Mouse (Mus musculus): Measurements from ENCODE around the gene Fut8.
"Not testable (repeated sequence)": the region's sequence is repeated elsewhere in the genome, so short reads cannot be mapped to it uniquely, and the experiment has no call there.

Gene Fut8

GRCm38 (mm10) chr12:77288507-77288906 lies 50.6 kb downstream of the Fut8 start:
- CTCF ChIA-PET, result no interaction called here
- POLR2A ChIA-PET, result no interaction called here

DNA sequence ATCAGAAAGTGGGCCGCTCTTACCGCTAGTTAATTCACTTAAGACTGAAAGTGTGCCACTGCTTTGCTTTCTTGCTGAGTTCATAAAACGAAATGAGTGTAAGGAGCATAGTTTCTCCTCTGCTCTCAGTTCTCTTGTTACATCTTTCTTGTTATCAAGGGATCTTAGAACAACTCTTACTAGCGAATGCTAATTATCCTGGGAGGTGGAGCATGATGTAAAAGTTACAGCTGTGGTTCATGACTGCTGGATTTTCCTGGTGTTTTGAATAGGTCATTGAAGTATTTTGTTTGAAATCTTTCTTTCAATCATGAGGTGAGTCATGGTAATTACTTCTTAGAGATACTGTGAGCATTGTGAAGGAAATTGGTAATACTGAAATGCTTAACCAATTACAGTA lies 53.1 kb downstream of the Fut8 start:
- ChIA-PET POLR2A (no interaction called here), CTCF (no interaction called here)

DNA sequence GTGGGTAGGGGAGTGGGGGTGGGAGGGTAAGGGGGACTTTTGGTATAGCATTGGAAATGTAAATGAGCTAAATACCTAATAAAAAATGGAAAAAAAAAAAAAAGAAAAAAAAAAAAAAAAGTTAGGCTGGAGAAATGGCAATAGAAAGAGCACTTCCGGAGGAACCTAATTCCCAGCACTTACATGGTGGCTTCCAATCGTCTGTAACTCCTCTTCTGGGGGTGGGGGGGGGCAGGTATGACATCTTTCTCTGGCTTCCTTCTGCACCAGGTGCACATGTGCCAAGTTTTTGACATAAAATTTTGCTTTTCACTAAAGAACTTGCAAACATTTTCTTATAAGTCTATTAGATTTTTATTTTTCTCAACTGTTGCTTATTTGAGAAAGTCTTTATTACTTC lies 53.9 kb downstream of the Fut8 start:
- POLR2A ChIA-PET, result not testable (repeated sequence)
- CTCF ChIA-PET, result interaction anchor here in 1 of 4 experiments (0.6 kb wide), 1 partner anchor 239 kb away, joined by 3 read pairs; no protein-coding TSS in a partner anchor

DNA sequence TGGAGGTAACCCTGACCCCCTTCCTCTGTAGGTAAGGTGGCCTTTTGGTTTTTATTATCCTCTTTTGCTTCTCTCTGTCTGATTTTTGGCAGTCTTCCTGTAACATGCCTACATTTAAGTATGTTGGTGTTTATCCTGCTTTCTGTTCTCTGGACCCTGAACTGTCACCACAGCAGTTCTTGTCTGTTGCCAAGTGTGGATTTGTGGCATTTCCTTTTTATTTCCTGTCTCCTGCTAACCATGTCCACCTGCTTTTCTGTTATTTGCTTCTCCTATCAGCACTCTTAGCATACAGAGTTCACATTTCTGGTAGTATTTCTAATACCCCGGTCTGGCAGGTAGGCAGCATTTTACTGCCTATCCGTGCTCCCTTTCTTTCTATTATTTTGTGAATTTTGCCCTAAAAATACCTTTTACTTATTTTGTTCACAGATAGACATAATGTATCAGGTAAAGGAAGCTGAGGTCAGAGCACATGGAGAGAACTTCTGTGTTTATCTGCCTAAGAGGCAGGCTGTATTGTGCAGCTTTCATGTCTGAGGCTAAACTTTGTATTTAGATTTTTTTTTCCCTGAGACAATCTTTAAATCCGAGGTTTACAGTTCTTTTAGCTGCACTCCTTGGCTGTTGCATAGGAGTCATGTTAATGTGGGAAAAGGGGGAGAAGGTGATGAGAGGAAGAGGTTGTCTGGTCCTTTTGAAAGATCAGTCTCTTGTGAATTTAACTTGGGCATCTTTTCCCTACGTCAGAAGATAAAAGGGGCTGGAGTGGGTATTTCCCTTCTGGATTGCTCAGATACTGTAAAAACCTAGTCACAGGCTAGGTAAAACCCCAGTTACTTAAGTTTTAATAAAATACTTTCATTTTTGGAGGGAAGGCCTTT lies 54.7 kb downstream of the Fut8 start:
- CTCF ChIA-PET, result no interaction called here
- POLR2A ChIA-PET, result no interaction called here

- POLR2A ChIA-PET, result interaction anchor here in 1 of 4 experiments (1.3 kb wide), 1 partner anchor 22 kb away, joined by 3 read pairs; no protein-coding TSS in a partner anchor
These were observed 58.2 kb downstream of the Fut8 start for GRCm38 (mm10) chr12:77296119-77296518.

DNA sequence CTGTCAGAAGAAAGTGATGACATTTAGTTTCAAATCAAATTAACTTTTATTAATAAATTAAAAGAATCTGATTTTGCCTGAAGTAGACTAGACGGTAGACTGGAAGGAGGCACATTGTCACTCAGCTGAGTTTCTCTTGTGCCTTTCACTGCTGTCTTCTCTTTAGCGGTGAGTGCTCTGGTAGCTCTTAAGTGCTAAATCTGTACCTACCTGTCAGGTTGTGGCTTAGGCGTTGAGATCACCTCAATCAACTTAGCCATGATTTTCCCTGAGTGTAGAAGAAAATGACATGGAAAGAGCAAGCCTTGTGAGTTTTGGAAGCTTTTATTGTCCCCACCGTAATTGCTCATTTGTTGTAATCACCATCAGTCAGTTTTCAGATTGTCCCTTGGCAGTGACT lies 59.2 kb downstream of the Fut8 start:
- POLR2A ChIA-PET, result no interaction called here

More at GRCm38 (mm10) chr12:77296119-77296518, 58.2 kb downstream of the Fut8 start:
- CTCF ChIA-PET, result interaction anchor here in 1 of 4 experiments (1.7 kb wide), 1 partner anchor 243 kb away, joined by 3 read pairs; no protein-coding TSS in a partner anchor

GRCm38 (mm10) chr12:77297858-77298257 lies 59.9 kb downstream of the Fut8 start:
- POLR2A ChIA-PET, result no interaction called here
- CTCF ChIA-PET, result interaction anchor here in 1 of 4 experiments (1.7 kb wide), 1 partner anchor 245 kb away, joined by 3 read pairs; no protein-coding TSS in a partner anchor

More for the DNA sequence above, 59.2 kb downstream of the Fut8 start:
- CTCF ChIA-PET, result interaction anchor here in 1 of 4 experiments (1.7 kb wide), 1 partner anchor 244 kb away, joined by 3 read pairs; no protein-coding TSS in a partner anchor

DNA sequence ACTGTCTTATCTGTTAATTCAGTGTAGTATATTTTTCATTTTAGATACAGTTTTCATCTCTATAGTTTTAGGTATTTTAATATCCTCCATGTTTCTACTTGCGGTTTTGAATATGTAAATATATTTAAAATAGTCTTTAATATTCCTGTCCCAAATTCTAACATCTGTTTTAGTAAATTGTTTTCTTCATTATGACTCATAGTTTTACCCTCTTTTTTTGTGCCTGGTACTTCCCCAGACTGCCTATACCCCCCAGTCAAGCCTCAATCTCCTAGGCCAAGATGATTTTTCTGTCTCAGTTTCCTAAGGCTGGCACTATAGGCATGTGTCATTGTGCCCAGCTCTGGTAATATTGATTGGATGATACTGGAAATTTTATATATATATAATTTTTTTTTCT lies 64.1 kb downstream of the Fut8 start:
- ChIA-PET CTCF (no interaction called here), POLR2A (no interaction called here)

DNA sequence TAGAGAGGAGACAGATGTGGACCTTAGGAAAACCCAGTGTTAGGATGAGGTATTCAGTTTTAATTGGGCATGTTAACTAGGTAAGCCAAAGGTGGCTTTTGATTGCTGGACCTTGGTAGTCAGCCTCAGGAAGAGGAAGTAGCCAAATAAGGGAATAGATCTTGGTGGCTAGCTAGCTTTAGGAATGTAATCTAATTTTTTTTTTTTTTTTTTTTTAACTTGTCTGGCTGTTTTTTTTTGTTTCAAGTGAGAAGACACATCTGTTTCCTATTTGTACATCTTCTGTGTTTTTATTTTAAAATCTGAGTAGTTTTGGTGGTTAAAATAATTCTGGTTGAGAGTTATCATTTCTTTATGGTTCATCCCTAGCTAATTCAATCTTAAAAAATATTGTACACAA lies 65.4 kb downstream of the Fut8 start:
- POLR2A ChIA-PET, result no interaction called here
- CTCF ChIA-PET, result interaction anchor here in 1 of 4 experiments (0.6 kb wide), 1 partner anchor 90 kb away, joined by 3 read pairs; no protein-coding TSS in a partner anchor

GRCm38 (mm10) chr12:77305502-77305901 lies 67.6 kb downstream of the Fut8 start:
- ChIA-PET POLR2A (interaction anchor here in 3 of 4 experiments (0.6 to 1.5 kb wide), 3 partner anchors 8 to 645 kb away, joined by 3 to 5 read pairs (median 3); partner anchors contain the start of gene Fut8 (in 1 of the 3)), CTCF (interaction anchor here in 1 of 4 experiments (0.6 kb wide), 1 partner anchor 553 kb away, joined by 4 read pairs; no protein-coding TSS in a partner anchor)

DNA sequence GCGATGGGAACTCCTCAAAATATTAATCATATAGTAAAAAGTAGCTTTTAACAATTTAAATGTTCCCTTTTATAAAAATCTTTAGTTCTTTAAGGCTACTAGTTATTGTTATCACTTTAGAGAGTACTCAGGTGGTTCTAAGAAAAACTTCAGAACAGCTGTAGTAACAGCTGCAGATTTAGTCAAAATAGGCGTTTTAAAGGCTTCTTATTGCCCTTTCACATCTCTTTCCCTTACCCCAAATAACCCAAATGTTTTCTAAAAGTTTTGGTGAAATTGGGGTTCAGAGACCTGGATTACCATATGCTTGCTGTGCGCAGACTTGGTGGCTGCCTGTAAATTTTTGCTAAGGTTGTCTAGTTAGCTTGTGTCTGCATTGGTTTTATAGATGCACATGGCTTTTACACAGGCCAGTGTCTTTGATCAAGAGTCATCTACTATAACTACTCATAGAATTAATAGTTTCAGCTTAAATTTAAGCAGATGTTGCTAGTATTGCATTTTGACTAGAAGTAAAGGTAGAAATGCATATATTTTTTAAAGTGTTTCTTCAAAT lies 68.9 kb downstream of the Fut8 start:
- POLR2A ChIA-PET, result interaction anchor here in 1 of 4 experiments (0.6 kb wide), 1 partner anchor 8 kb away, joined by 3 read pairs; no protein-coding TSS in a partner anchor
- CTCF ChIA-PET, result no interaction called here

DNA sequence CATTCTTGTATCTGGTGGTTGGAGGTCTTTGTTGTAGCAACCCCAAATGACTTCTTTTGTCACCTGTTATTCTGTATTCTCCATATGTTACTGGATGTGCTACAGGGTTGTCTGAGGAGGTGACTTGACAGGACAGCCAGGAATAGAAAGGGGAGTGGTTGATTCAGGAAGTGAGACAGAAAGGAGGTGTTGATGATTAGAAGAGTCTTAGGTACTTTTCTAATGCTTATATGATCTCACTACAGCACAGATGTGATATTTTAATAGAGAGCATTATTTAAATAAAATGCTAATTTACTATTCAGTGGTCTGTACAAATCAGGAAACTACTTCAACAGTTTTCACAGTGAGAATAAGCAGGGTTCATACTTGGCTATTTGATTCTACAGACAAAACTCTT lies 71.6 kb downstream of the Fut8 start:
- ChIA-PET CTCF (interaction anchor here in 1 of 4 experiments (0.7 kb wide), 1 partner anchor 1984 kb away, joined by 3 read pairs; no protein-coding TSS in a partner anchor), POLR2A (no interaction called here)

GRCm38 (mm10) chr12:77313502-77313901 lies 75.6 kb downstream of the Fut8 start:
- ChIA-PET POLR2A (interaction anchor here in 1 of 4 experiments (1.1 kb wide), 1 partner anchor 8 kb away, joined by 3 read pairs; no protein-coding TSS in a partner anchor), CTCF (no interaction called here)

DNA sequence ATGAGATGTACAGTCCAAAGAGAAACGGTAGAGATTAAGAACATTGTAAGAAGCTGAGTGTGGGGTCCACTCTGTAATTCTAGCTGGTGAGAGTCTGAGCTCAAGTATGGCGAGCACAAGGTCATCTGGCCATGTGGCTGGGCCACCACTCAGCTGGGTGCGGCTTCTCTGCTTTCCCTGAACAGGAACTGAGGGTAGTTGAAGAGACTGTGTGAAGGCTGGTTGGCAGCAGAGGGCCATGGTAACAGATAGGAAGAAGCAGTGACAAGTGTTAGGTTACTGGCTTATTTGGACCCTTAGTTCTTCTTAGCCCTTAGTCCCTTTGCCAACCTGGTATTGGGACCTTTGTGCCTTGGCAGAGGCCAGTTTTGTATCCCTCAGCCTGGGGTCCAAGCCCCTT lies 86.2 kb downstream of the Fut8 start:
- POLR2A ChIA-PET, result no interaction called here
- CTCF ChIA-PET, result interaction anchor here in 1 of 4 experiments (0.7 kb wide), 1 partner anchor 344 kb away, joined by 10 read pairs; no protein-coding TSS in a partner anchor

DNA sequence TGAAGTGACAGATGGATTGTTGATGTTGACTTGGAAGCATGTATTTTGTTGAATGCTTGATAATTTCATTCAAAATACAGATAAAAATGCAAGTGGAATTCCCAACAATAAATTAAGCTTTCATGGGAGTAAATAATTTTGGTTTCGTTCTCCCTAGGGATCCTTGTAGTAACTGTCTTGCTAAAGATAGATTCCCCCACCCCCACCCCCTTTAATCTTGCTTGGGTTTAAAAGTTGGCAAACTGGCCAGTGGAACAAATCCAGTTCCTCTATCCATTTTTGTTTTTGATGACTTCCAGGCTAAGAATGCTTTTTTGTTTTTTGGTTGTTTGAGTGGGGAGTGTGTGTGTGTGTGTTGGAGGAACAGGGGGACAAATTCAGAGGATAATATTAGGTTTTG lies 108.6 kb downstream of the Fut8 start:
- ChIA-PET POLR2A (no interaction called here), CTCF (interaction anchor here in 1 of 4 experiments (1.1 kb wide), 1 partner anchor 294 kb away, joined by 3 read pairs; no protein-coding TSS in a partner anchor)

DNA sequence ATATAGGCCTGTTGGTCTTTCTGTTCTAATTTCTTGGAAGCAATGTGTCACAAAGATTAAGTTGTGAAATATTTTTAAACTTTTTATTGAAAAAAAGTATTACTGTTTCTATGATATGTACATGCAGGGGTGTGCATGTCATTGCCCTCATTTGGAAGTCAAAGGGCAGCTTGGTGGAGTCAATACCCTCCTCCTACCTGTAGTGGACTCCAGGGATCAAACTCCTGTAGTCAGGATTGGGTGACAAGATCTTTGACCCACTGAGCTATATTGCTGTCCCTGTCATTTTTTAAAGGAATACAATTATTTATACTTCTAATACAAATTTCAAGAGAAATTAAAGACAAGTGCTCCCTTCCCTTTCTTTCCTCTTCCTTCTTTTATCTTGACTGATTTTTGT lies 111.6 kb downstream of the Fut8 start:
- ChIA-PET CTCF (no interaction called here), POLR2A (interaction anchor here in 1 of 4 experiments (0.6 kb wide), 1 partner anchor 173 kb away, joined by 3 read pairs; no protein-coding TSS in a partner anchor)

GRCm38 (mm10) chr12:77415720-77416119 lies 177.8 kb downstream of the Fut8 start:
- CTCF ChIA-PET, result no interaction called here
- POLR2A ChIA-PET, result no interaction called here

DNA sequence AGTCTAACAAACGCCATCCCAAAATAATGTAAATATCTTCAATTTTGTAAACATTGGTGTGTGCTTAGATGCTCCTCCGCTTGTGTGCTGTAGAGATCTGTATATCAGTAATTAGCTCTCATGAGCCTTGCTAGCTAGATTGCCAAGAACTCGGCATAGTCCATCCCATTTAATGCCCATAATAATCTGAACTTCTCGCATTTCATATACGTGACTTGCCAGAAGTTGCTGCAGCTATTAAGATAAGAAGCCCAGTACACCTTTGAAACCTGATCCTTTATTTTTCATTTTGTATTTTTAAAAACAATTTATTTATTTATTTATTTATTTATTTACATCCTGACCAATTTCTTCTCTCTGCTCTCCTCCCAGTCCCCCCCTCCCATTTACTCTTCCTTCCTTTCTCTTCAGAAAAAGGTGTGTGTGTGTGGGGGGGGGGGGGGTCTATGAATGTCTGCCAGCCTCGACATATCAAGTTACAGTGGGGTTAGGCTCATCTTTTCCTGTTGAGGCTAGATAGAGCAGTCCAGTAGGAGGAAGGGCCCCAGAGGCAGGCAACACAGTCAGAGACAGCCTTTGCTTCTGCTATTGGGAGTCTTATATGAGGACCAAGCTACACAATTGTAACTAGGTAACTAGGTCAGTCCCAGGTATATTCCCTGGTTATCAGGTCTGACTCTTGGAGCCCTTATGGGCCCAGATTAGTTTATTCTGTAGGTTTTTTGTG lies 183.9 kb downstream of the Fut8 start:
- CTCF ChIA-PET, result no interaction called here
- POLR2A ChIA-PET, result interaction anchor here in 1 of 4 experiments (0.8 kb wide), 1 partner anchor 10 kb away, joined by 3 read pairs; no protein-coding TSS in a partner anchor

DNA sequence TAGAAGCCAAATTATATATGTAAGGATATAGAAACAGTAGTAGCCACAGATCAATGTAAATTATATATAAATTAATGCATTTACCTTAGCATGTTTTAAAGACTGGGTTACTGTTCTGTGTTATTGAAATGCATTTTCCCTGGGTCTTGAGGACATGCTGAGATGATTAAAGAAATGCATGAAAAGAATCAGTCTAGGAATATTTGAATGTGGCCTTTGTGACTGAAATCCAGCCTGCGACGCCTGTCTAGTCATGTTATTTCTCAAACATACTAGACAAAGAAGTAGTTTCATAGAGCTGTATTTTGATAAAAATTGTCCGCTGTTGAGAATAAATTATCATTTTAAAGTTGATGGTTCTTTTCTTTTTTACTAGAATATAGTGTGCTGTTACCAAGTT lies 188.2 kb downstream of the Fut8 start:
- ChIA-PET POLR2A (no interaction called here), CTCF (no interaction called here)
